ENCODE assay signal across 8 mouse cellular contexts in genomic region chr11:93967381-93967780, GRCm38 (mm10). TPM values are rescaled to one million over a fixed set of nuclear protein-coding genes. Genes with fewer than 3 reads are reported as not detected.
DNase-seq lines count a peak whose midpoint lies in the region; ATAC-seq and TF ChIP-seq lines count a peak whose summit lies in the region.

No protein-coding gene starts in this region.

- H3K27me3 ChIP-seq in embryonic facial prominence, embryonic 13.5 days = no peaks in the 10 kb centered on the region
- no peaks in the 10 kb centered on the region for H3K27me3 ChIP-seq in limb, embryonic 14.5 days (ENCODE audit: control insufficient read depth, insufficient read depth, low read length)
- no peaks in the 10 kb centered on the region for H3K27me3 ChIP-seq in stomach, embryonic 14.5 days (ENCODE audit: control insufficient read depth, insufficient read depth, low read length)

- peak overlapping the region; percentile 78 for H3K27ac ChIP-seq in embryonic facial prominence, embryonic 13.5 days
- peak overlapping the region; percentile 63; the same call in 1 of the 2 replicates for H3K27ac ChIP-seq in limb, embryonic 14.5 days (replicated peaks; ENCODE audit: low read depth, low read length)
- H3K27ac ChIP-seq in stomach, embryonic 14.5 days (ENCODE audit: low read length) = peak overlapping the region; percentile 61

- WGBS in embryonic facial prominence, embryonic 13.5 days = 1% methylated on average over 11 of the region's 11 CpGs
- WGBS in limb, embryonic 14.5 days = under 1% methylated on average over 11 of the region's 11 CpGs
- 3% methylated on average over 11 of the region's 11 CpGs for WGBS in stomach, embryonic 14.5 days

- peak overlapping the region; percentile 79 for H3K4me2 ChIP-seq in embryonic facial prominence, embryonic 13.5 days
- H3K4me2 ChIP-seq in limb, embryonic 14.5 days (replicated peaks; ENCODE audit: low read depth, low read length, severe bottlenecking) = peak overlapping the region; percentile 78
- H3K4me2 ChIP-seq in stomach, embryonic 14.5 days (replicated peaks; ENCODE audit: low read depth, low read length) = peak overlapping the region; percentile 83

- peaks cover 15% of the 10 kb centered on the region for H3K4me1 ChIP-seq in embryonic facial prominence, embryonic 13.5 days
- 0 out of 2 replicates have a peak, but pooled peaks cover 7% of the 10 kb centered on the region for H3K4me1 ChIP-seq in limb, embryonic 14.5 days (ENCODE audit: control insufficient read depth, insufficient read depth, low read length)
- 0 out of 2 replicates have a peak, but pooled peaks cover 4% of the 10 kb centered on the region for H3K4me1 ChIP-seq in stomach, embryonic 14.5 days (ENCODE audit: control insufficient read depth, insufficient read depth, low read length)

- peak overlapping the region; percentile 86 for H3K4me3 ChIP-seq in embryonic facial prominence, embryonic 13.5 days
- H3K4me3 ChIP-seq in limb, embryonic 14.5 days (replicated peaks; ENCODE audit: low read length) = peak overlapping the region; percentile 75
- peak overlapping the region; percentile 72 for H3K4me3 ChIP-seq in stomach, embryonic 14.5 days (ENCODE audit: low read depth, low read length)

- peak overlapping the region; percentile 79 for H3K9ac ChIP-seq in embryonic facial prominence, embryonic 13.5 days
- H3K9ac ChIP-seq in limb, embryonic 14.5 days (ENCODE audit: low read depth, low read length, severe bottlenecking) = peak overlapping the region; percentile 62
- peak overlapping the region; percentile 60 for H3K9ac ChIP-seq in stomach, embryonic 14.5 days (replicated peaks; ENCODE audit: low read depth, low read length)

- DNase-seq in frontal cortex, postnatal 14 days (ENCODE audit: low spot score in 2 of 2) = no peak
- peak; percentile 61 for DNase-seq in A20 (ENCODE audit: low read depth, low spot score)
- DNase-seq in limb, embryonic 14.5 days (ENCODE audit: low spot score) = no peak
- no peak for DNase-seq in Muller cell, postnatal 12 days (ENCODE audit: inconsistent ontology term)
- DNase-seq in gastrocnemius, postnatal 4 days (ENCODE audit: low spot score in 2 of 2) = no peak

- no peak for TF ChIP-seq POLR2A in limb, embryonic 14.5 days (IDR thresholded peaks at IDR 0.05; ENCODE audit: borderline replicate concordance, extremely low read depth, insufficient read depth, insufficient read length)

- peak; percentile 1; the same call in 1 of the 2 replicates for ATAC-seq in frontal cortex, adult (ENCODE audit: low TSS enrichment)
- ATAC-seq in embryonic facial prominence, embryonic 13.5 days (ENCODE audit: insufficient number of reproducible peaks, insufficient read depth, low FRiP score, low TSS enrichment, low read depth) = no peak
- ATAC-seq in limb, embryonic 14.5 days (ENCODE audit: low FRiP score, low read depth) = no peak
- ATAC-seq in stomach, embryonic 14.5 days (ENCODE audit: insufficient number of reproducible peaks, insufficient read depth, low FRiP score, low read depth) = no peak

- no peaks in the 10 kb centered on the region for H3K9me3 ChIP-seq in embryonic facial prominence, embryonic 13.5 days
- no peaks in the 10 kb centered on the region for H3K9me3 ChIP-seq in limb, embryonic 14.5 days (ENCODE audit: control insufficient read depth, low read length)
- H3K9me3 ChIP-seq in stomach, embryonic 14.5 days (ENCODE audit: control insufficient read depth, low read depth, low read length) = no peaks in the 10 kb centered on the region

- peaks cover 34% of the 10 kb centered on the region for H3K36me3 ChIP-seq in embryonic facial prominence, embryonic 13.5 days
- peaks cover 32% of the 10 kb centered on the region for H3K36me3 ChIP-seq in limb, embryonic 14.5 days (ENCODE audit: control insufficient read depth, insufficient read depth, low read length)
- H3K36me3 ChIP-seq in stomach, embryonic 14.5 days (ENCODE audit: control insufficient read depth, insufficient read depth, low read length) = peaks cover 29% of the 10 kb centered on the region

RNA-seq across cellular contexts. Expression of gene Gm20390, which starts 0.7 kb away (rescaled TPM):
- 306 and 441 TPM in 2 replicates for polyA plus RNA-seq in embryonic facial prominence, embryonic 13.5 days (2015; fragmentation: Nextera tagmentation; extraction: Ambion mirVana)
- 55.1 and 122 TPM in 2 replicates for polyA plus RNA-seq in limb, embryonic 14.5 days (2012; rRNA removed)
- 345 and 365 TPM in 2 replicates for polyA plus RNA-seq in limb, embryonic 14.5 days (2014; fragmentation: Nextera tagmentation; extraction: Ambion mirVana)
- polyA plus RNA-seq in stomach, embryonic 14.5 days (2014; fragmentation: Nextera tagmentation; extraction: Ambion mirVana) = 357 and 372 TPM in 2 replicates
- total RNA-seq in gastrocnemius, postnatal 4 days (2021) = 10 to 100 TPM; 39.1 to 42.8 TPM

RNA-seq across cellular contexts. Expression of gene Nme1, which starts 0.9 kb away (rescaled TPM):
- 127 and 140 TPM in 2 replicates for polyA plus RNA-seq in embryonic facial prominence, embryonic 13.5 days (2015; fragmentation: Nextera tagmentation; extraction: Ambion mirVana)
- polyA plus RNA-seq in limb, embryonic 14.5 days (2012; rRNA removed) = 152 and 159 TPM in 2 replicates
- polyA plus RNA-seq in limb, embryonic 14.5 days (2014; fragmentation: Nextera tagmentation; extraction: Ambion mirVana) = 144 and 151 TPM in 2 replicates
- 154 and 155 TPM in 2 replicates for polyA plus RNA-seq in stomach, embryonic 14.5 days (2014; fragmentation: Nextera tagmentation; extraction: Ambion mirVana)
- 10 to 100 TPM; 27.7 to 28.5 TPM for total RNA-seq in gastrocnemius, postnatal 4 days (2021)

RNA-seq across cellular contexts. Expression of gene Nme2, which starts 11.3 kb away (rescaled TPM):
- polyA plus RNA-seq in embryonic facial prominence, embryonic 13.5 days (2015; fragmentation: Nextera tagmentation; extraction: Ambion mirVana) = 303 and 337 TPM in 2 replicates
- 411 and 434 TPM in 2 replicates for polyA plus RNA-seq in limb, embryonic 14.5 days (2012; rRNA removed)
- polyA plus RNA-seq in limb, embryonic 14.5 days (2014; fragmentation: Nextera tagmentation; extraction: Ambion mirVana) = 334 and 389 TPM in 2 replicates
- 235 and 237 TPM in 2 replicates for polyA plus RNA-seq in stomach, embryonic 14.5 days (2014; fragmentation: Nextera tagmentation; extraction: Ambion mirVana)
- 100 to 1,000 TPM; 580 to 658 TPM for total RNA-seq in gastrocnemius, postnatal 4 days (2021)

RNA-seq across cellular contexts. Expression of gene Spag9, which starts 28.5 kb away (rescaled TPM):
- polyA plus RNA-seq in embryonic facial prominence, embryonic 13.5 days (2015; fragmentation: Nextera tagmentation; extraction: Ambion mirVana) = 46.3 and 56.7 TPM in 2 replicates
- polyA plus RNA-seq in limb, embryonic 14.5 days (2012; rRNA removed) = 52.8 and 56.3 TPM in 2 replicates
- polyA plus RNA-seq in limb, embryonic 14.5 days (2014; fragmentation: Nextera tagmentation; extraction: Ambion mirVana) = 64.6 and 75.4 TPM in 2 replicates
- 61.7 and 63.4 TPM in 2 replicates for polyA plus RNA-seq in stomach, embryonic 14.5 days (2014; fragmentation: Nextera tagmentation; extraction: Ambion mirVana)
- total RNA-seq in gastrocnemius, postnatal 4 days (2021) = 100 to 1,000 TPM; 132 to 149 TPM
